Mouse (Mus musculus): ENCODE data around the gene Gm3045.

The Gm3045 gene

GRCm38 (mm10) chr13:56426365-56426764 lies at the start of gene Gm3045:
Gene Gm3045, plus strand, starts transcription at chr13:56426594.
- no peak for DNase-seq (ENCODE audit: low read depth in 1 of 2, low spot score in 2 of 2)

DNA sequence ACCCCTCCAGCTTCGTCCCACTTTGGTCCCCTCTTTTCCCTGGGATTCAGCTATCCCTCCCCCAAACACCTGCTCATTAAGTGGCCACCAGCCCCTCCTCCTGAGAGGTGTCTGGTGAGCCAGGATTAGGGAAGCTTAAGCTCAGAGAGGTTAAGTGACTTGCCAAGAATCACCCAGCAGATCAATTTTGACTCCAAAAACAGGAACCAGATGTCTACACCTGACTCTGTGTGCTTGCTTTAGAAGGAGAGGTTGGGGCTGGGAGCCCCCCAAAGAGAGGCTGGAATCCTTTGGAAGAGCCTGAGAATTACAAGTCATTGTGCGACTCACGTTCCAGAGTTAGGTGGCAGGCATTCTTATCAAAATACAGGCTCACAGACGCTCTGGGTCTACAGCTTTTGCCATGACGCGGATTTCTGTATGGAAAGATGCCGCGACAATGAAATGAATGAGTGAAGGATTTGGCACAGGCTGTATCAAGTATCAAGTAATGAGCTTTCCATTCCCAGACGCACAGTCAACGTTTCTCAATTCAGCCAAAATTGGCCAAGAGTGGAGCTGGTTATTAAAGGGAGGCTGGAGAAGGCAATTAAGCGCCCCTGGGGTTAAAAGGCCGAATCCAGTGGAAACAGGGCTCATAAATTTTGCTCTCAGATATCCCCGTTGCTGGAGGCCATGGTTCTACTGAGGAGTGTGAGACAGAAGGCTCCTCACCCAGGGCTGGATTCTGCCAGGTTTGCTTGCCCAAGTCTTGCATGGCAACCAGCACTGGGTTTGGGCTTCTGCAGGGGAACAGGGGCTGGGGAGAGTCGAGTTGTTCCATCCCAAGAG lies 45.3 kb upstream of the Gm3045 start:
- no peak for DNase-seq (ENCODE audit: low read depth in 1 of 2, low spot score in 2 of 2)

GRCm38 (mm10) chr13:56383406-56383805 lies 43.0 kb upstream of the Gm3045 start:
- no peak for DNase-seq (ENCODE audit: low read depth in 1 of 2, low spot score in 2 of 2)

DNA sequence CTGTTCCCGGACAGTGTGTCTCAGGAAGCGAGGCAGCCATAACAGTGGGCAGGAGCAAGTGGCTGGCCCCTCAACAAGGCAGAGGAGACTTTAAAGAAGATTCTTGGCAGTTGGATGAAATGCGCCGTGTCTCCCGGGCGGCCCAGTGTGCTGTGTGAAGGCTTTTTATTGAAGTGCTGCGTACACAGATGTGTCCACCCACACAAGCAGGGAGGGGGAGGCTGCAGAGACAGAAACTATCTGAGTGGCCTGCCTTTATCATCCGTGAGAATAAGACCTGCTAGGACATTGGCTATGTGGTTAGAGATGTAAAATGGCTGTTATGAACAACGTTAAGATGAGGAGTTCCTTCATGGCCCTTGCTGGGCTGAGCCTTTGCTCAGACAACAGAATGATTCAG lies 40.0 kb upstream of the Gm3045 start:
- DNase-seq (ENCODE audit: low read depth in 1 of 2, low spot score in 2 of 2) = no peak

DNA sequence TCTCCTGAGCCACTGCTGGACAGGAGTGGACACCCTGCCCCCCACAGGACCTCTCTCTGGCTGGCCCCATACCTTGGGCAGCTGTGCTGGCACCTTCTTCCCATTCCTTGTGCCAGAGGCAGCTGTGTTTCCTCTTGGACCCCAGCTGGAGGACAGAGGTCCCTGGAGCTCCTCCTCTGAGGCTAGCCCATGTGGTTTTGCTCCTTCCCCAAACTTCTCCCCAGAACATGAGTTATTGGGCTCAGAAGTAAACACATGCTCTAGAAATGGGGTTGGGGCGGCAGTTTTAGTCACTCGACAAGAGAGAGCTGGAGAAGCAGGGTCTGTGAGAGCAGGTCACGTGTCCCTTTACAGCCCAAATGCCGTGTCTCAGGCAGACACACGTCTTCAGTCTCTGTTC lies 39.0 kb upstream of the Gm3045 start:
- no peak for DNase-seq (ENCODE audit: low read depth in 1 of 2, low spot score in 2 of 2)

GRCm38 (mm10) chr13:56388042-56388441 lies 38.4 kb upstream of the Gm3045 start:
- no peak for DNase-seq (ENCODE audit: low read depth in 1 of 2, low spot score in 2 of 2)

DNA sequence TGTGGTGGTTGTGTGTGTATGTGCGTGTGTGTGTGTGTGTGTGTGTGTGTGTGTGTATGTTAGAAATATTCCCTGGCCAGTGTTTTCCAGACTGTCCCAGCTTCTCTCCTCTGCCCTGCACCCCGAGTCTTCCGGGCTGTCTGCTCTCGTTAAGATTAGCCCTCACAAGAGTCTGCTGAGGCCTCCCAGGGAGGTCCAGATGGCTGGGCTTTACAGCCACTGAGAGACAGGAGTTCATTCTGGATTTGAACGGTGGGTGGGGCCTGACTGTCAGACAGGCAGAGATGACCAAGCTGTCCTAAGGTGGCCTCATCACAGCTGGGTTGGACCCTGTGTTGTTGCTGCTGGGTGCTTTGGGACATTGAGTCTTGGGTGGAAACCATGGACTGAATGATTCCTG lies 28.8 kb upstream of the Gm3045 start:
- no peak for DNase-seq (ENCODE audit: low read depth in 1 of 2, low spot score in 2 of 2)

DNA sequence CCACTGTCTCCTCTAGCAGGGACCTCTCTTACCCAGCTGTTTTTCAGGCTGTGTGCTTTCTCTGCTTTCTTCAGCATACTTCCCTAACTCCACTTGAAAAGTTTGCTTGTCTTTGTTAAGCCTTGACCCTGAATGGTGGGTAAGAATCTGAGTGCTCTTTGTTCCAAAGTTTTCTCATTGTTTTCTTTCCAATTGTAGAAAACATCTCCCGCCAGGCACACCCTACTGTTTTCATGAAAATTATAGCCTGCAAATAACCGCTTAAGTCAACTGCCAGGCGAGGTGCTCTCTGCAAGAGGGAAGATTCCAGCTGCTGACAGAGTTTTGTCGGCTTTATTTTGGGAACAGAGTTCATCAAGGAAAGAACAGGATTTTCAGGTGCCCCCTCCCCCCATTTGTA lies 25.2 kb upstream of the Gm3045 start:
- DNase-seq (ENCODE audit: low read depth in 1 of 2, low spot score in 2 of 2) = no peak

DNA sequence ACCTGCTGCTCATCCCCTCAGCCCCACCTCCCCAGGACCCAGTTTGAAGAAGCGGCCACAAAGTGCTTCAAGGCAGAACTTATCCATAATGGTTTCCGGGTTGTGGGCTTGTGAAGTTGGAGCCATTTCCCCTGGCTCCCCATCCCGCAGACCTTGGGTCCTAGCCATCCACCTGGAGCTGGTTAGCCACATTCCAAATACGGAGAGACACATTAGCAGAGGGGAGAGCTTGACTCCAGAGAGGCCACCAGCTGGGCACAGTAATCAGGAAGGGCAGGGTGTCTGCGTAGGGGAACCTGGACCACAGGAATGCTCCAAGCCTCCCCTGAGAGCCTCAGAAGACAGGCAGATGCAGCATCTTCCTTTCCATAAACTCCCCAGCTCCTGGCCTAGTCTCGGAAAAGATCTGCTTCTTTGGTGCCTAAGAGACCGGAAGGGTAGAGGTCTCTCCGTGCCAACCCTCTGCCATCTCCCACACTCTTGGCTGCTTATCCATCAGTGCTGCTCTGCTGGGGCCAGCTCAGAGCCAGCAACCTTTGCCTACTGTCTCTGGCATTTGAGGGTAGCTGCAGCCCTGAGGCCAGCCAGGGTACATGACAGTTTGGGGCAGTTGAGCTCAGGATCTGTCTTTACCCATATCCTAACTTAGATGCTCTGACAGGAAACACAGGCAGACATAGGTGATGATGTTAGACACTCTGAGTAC lies 22.9 kb upstream of the Gm3045 start:
- DNase-seq (ENCODE audit: low read depth in 1 of 2, low spot score in 2 of 2) = no peak

DNA sequence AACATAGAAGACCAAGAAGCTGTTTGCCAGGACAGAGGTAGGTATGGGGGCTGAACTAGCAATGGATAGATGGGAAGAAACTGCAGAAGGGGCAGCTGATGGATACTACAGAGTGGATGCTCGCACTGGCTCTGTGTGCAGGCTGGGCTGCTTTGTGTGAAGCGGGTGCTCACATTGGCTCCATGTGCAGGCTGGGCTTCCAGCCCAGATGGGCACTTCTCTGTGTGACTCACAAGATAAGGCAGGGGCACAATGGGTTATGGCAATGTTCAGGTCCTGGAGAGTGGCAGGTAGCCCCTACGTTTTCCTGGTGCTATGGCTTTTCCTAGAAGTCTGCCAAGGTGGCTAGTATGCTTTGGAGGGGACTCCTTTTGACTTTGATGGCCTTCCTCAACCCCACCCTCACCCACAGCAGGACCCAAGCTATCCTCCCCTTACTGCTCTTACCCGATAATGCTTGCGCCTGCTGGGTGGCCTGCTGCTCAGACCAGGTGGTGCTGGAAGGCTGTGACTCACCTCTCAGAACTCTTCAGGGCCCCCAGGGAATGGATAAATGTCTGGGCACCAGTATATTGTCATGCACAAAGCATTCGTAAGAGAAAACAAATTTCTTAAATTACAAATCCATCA lies 21.8 kb upstream of the Gm3045 start:
- no peak for DNase-seq (ENCODE audit: low read depth in 1 of 2, low spot score in 2 of 2)

GRCm38 (mm10) chr13:56412286-56412873 lies 14.0 kb upstream of the Gm3045 start:
- DNase-seq (ENCODE audit: low read depth in 1 of 2, low spot score in 2 of 2) = no peak

GRCm38 (mm10) chr13:56418685-56419483 lies 7.5 kb upstream of the Gm3045 start:
- no peak for DNase-seq (ENCODE audit: low read depth in 1 of 2, low spot score in 2 of 2)

- no peak for DNase-seq (ENCODE audit: low read depth in 1 of 2, low spot score in 2 of 2)
These were observed 6.9 kb upstream of the Gm3045 start for GRCm38 (mm10) chr13:56419538-56419937.

GRCm38 (mm10) chr13:56422072-56422723 lies 4.2 kb upstream of the Gm3045 start:
- peak in 1 of 2 experiments; percentile 26 for DNase-seq (ENCODE audit: low read depth in 1 of 2, low spot score in 2 of 2)

DNA sequence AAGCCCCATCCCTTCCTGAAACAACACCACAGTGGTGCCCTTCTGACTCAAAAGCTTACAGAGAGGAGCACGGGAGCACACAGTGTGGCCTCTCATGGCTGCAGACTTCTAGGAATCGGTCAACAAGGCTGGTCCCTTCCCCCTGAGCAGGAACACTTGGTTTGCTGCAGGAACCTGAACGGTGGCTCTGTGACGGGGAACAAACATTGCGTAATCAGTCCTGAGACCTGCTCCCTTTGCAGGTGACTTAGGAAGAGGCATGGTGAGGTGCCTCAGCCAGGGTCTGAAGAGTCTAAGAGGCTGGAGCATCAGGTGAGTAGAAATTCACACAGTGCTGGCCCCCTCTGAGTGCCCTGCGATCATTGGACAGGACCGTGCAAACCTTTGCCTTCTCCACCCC lies 463 bp upstream of the Gm3045 start:
- DNase-seq (ENCODE audit: low read depth in 1 of 2, low spot score in 2 of 2) = no peak

GRCm38 (mm10) chr13:56428724-56429500 lies 2.5 kb downstream of the Gm3045 start:
- DNase-seq (ENCODE audit: low read depth in 1 of 2, low spot score in 2 of 2) = peak in 1 of 2 experiments; percentile 12

- DNase-seq (ENCODE audit: low read depth in 1 of 2, low spot score in 2 of 2) = no peak
These were observed 6.1 kb downstream of the Gm3045 start for GRCm38 (mm10) chr13:56432496-56432895.

GRCm38 (mm10) chr13:56433466-56433865 lies 7.1 kb downstream of the Gm3045 start:
- peak in 1 of 2 experiments; percentile 10 for DNase-seq (ENCODE audit: low read depth in 1 of 2, low spot score in 2 of 2)

DNA sequence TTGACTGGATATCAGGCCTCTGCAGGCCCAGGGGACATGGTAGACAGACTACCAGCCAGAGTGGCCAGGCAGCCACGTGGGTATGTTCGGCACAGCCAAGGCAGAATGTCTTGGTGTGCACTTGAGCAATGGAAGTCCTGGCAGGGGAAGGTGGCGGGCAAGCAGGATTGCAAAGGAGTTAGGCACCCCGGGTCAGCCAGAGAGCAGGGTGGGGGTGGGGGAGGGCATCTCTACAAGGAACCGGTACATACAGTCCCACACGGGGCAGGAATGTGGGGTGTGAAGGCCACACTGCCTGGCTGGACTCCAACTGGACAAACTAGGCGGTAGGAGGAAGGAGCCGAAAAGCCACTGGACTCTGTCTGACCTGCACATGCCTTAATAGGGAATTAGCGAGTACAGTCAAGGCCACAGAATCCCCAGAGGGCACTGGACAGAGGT lies 7.9 kb downstream of the Gm3045 start:
- no peak for DNase-seq (ENCODE audit: low read depth in 1 of 2, low spot score in 2 of 2)

All from monocyte, adult 2 months (primary cell).